Mouse (Mus musculus): ENCODE results near the gene Maneal.

Maneal gene

GRCm38 (mm10) chr4:124849631-124850260 is 12.2 kb downstream of the Maneal start:
- peak in 1 of 2 experiments; percentile 46 for DNase-seq (ENCODE audit: low spot score in 2 of 2)

GRCm38 (mm10) chr4:124847573-124847972 is 14.4 kb downstream of the Maneal start:
- DNase-seq (ENCODE audit: low spot score in 2 of 2), result peak; percentile 68 to 85

GRCm38 (mm10) chr4:124843493-124843892 is 18.5 kb downstream of the Maneal start:
- no peak for DNase-seq (ENCODE audit: low spot score in 2 of 2)

GRCm38 (mm10) chr4:124840998-124841397 is 21.0 kb downstream of the Maneal start:
- no peak for DNase-seq (ENCODE audit: low spot score in 2 of 2)

GRCm38 (mm10) chr4:124838035-124838700 is 23.8 kb downstream of the Maneal start:
- DNase-seq (ENCODE audit: low spot score in 2 of 2), result no peak

- no peak for DNase-seq (ENCODE audit: low spot score in 2 of 2)
Observed at GRCm38 (mm10) chr4:124832796-124833195, 29.2 kb downstream of the Maneal start.

- DNase-seq (ENCODE audit: low spot score in 2 of 2), result no peak
Observed at GRCm38 (mm10) chr4:124829671-124830070, 32.3 kb downstream of the Maneal start.

GRCm38 (mm10) chr4:124825371-124825965 is 36.5 kb downstream of the Maneal start:
- no peak for DNase-seq (ENCODE audit: low spot score in 2 of 2)

GRCm38 (mm10) chr4:124824967-124825366 is 37.0 kb downstream of the Maneal start:
- DNase-seq (ENCODE audit: low spot score in 2 of 2), result no peak

- DNase-seq (ENCODE audit: low spot score in 2 of 2), result no peak
Observed at GRCm38 (mm10) chr4:124818832-124819231, 43.1 kb downstream of the Maneal start.

- no peak for DNase-seq (ENCODE audit: low spot score in 2 of 2)
Observed at GRCm38 (mm10) chr4:124817803-124818202, 44.2 kb downstream of the Maneal start.

GRCm38 (mm10) chr4:124815901-124816300 is 46.1 kb downstream of the Maneal start:
- no peak for DNase-seq (ENCODE audit: low spot score in 2 of 2)

GRCm38 (mm10) chr4:124811347-124811975 is 50.5 kb downstream of the Maneal start:
- DNase-seq (ENCODE audit: low spot score in 2 of 2), result no peak

- DNase-seq (ENCODE audit: low spot score in 2 of 2), result no peak
Observed at GRCm38 (mm10) chr4:124810056-124810455, 51.9 kb downstream of the Maneal start.

GRCm38 (mm10) chr4:124809136-124809883 is 52.7 kb downstream of the Maneal start:
- no peak for DNase-seq (ENCODE audit: low spot score in 2 of 2)

GRCm38 (mm10) chr4:124808511-124808910 is 53.5 kb downstream of the Maneal start:
- no peak for DNase-seq (ENCODE audit: low spot score in 2 of 2)

Data from urinary bladder, postnatal 4 days (tissue).